Mouse (Mus musculus) kidney, postnatal 0 days (tissue): Measurements from ENCODE around the gene Cfap20. TPM values are rescaled to one million over a fixed set of nuclear protein-coding genes. Genes with fewer than 3 reads are reported as not detected.
"Not testable (repeated sequence)": the region's sequence is repeated elsewhere in the genome, so short reads cannot be mapped to it uniquely, and the experiment has no call there.

Experiments
- ATAC-seq: fragments of 200-750 bp; cut with Nextera tagmentation; replicated peaks from 2 replicates; pipeline ENCODE4 v1.8.0; 2017; ENCODE audit warnings: low read depth, moderate number of reproducible peaks, moderate TSS enrichment, moderate library complexity; ENCODE audit not compliant: low FRiP score
- DNase-seq: peaks from one replicate; pipeline ENCODE4 v3.0.0-alpha.2; 2016; ENCODE audit warnings: low spot score
- H3K27ac ChIP-seq: fragments of 300-500 bp; sonication (generic); 2 replicates; pipeline ENCODE4 v1.5.1; 2014; ENCODE audit warnings: mild to moderate bottlenecking
- H3K27me3 ChIP-seq: fragments of 300-500 bp; sonication (generic); 2 replicates; pipeline ENCODE4 v1.6.1; 2014; ENCODE audit warnings: low read length, mixed read lengths; ENCODE audit not compliant: insufficient read depth
- H3K36me3 ChIP-seq: fragments of 300-500 bp; sonication (generic); 2 replicates; pipeline ENCODE4 v1.6.1; 2014; ENCODE audit warnings: low read length, mixed read lengths; ENCODE audit not compliant: insufficient read depth
- H3K4me1 ChIP-seq: fragments of 300-500 bp; sonication (generic); replicated peaks from 2 replicates; pipeline ENCODE4 v1.6.1; 2014; ENCODE audit warnings: antibody characterized with exemption, low read length, mixed read lengths; ENCODE audit not compliant: insufficient read depth
- H3K4me2 ChIP-seq: fragments of 300-500 bp; sonication (generic); 2 replicates; pipeline ENCODE4 v1.6.1; 2014; ENCODE audit warnings: mild to moderate bottlenecking, low read length, moderate library complexity, mixed read lengths
- H3K4me3 ChIP-seq: fragments of 300-500 bp; sonication (generic); replicated peaks from 2 replicates; pipeline ENCODE4 v1.5.1; 2014; ENCODE audit warnings: low read depth, low read length
- H3K9ac ChIP-seq: fragments of 300-500 bp; sonication (generic); 2 replicates; pipeline ENCODE4 v1.6.1; 2014; ENCODE audit warnings: low read depth, low read length
- H3K9me3 ChIP-seq: fragments of 300-500 bp; sonication (generic); replicated peaks from 2 replicates; pipeline ENCODE4 v1.6.1; 2016; ENCODE audit warnings: low read length, inconsistent platforms, mixed read lengths
- CTCF ChIP-seq: IDR thresholded peaks from 2 replicates; pipeline ENCODE4 v1.5.1; 2016; ENCODE audit warnings: antibody characterized with exemption, low read depth, mild to moderate bottlenecking, moderate library complexity
- WGBS: fragments of 180-500 bp; shearing (Covaris S2); extraction: QIAGEN DNeasy Blood & Tissue Kit; methylation state at CpG from one replicate; pipeline ENCODE4 v1.1.7; 2014; 5-methylcytosine and 5-hydroxymethylcytosine counted together
- polyA plus RNA-seq: library from polyadenylated mRNA; unstranded; fragments of >200 nt; fragmentation: Nextera tagmentation; extraction: Ambion mirVana; gene quantifications from 2 replicates; pipeline ENCODE4 v1.2.1, GENCODE M21; 2015

The Cfap20 gene
- polyA plus RNA-seq, 1 experiment from 2014 or later = 126 TPM

GRCm38 (mm10) chr8:95380953-95381352 is 53.7 kb downstream of the Cfap20 start:
- H3K4me3 ChIP-seq = no peak overlapping the region
- no peak for ATAC-seq
- H3K36me3 ChIP-seq = no peaks in the 10 kb centered on the region
- no peaks in the 10 kb centered on the region for H3K9me3 ChIP-seq
- 0 out of 2 replicates have a peak, but pooled peaks cover 7% of the 10 kb centered on the region for H3K4me1 ChIP-seq
- no peak overlapping the region for H3K9ac ChIP-seq
- no peak overlapping the region for H3K4me2 ChIP-seq
- no peaks in the 10 kb centered on the region for H3K27me3 ChIP-seq
- DNase-seq = no peak
- no peak overlapping the region for H3K27ac ChIP-seq
- no peak for TF ChIP-seq CTCF

- not testable (repeated sequence) for H3K9ac ChIP-seq, DNase-seq, H3K27ac ChIP-seq, H3K4me2 ChIP-seq, H3K27me3 ChIP-seq, H3K4me1 ChIP-seq, ATAC-seq, H3K9me3 ChIP-seq, H3K4me3 ChIP-seq, H3K36me3 ChIP-seq
- WGBS = 96% methylated on average over 11 of the region's 11 CpGs
Measured at GRCm38 (mm10) chr8:95378928-95379327, 55.7 kb downstream of the Cfap20 start.

- Histone ChIP-seq H3K4me3 (no peak overlapping the region), H3K4me1 (0 out of 2 replicates have a peak, but pooled peaks cover 7% of the 10 kb centered on the region), H3K27me3 (no peaks in the 10 kb centered on the region), H3K9ac (no peak overlapping the region), H3K9me3 (no peaks in the 10 kb centered on the region), H3K36me3 (no peaks in the 10 kb centered on the region), H3K4me2 (no peak overlapping the region), H3K27ac (peak overlapping the region; percentile 28; the same call in 1 of the 2 replicates)
- 12% methylated on average over 7 of the region's 7 CpGs for WGBS
- peak; percentile 14 for DNase-seq
- ATAC-seq = peak; percentile 45; the same call in 1 of the 2 replicates
- TF ChIP-seq CTCF = no peak
Measured at GRCm38 (mm10) chr8:95377863-95378291, 56.8 kb downstream of the Cfap20 start.

GRCm38 (mm10) chr8:95377101-95377500 is 57.6 kb downstream of the Cfap20 start:
- no peaks in the 10 kb centered on the region for H3K27me3 ChIP-seq
- H3K9ac ChIP-seq = no peak overlapping the region
- no peaks in the 10 kb centered on the region for H3K9me3 ChIP-seq
- no peak overlapping the region for H3K4me2 ChIP-seq
- 0 out of 2 replicates have a peak, but pooled peaks cover 7% of the 10 kb centered on the region for H3K4me1 ChIP-seq
- DNase-seq = no peak
- ATAC-seq = no peak
- WGBS = 86% methylated on average over 4 of the region's 4 CpGs
- no peaks in the 10 kb centered on the region for H3K36me3 ChIP-seq
- TF ChIP-seq CTCF = no peak
- H3K4me3 ChIP-seq = no peak overlapping the region
- H3K27ac ChIP-seq = no peak overlapping the region

- Histone ChIP-seq H3K9ac (no peak overlapping the region), H3K4me3 (no peak overlapping the region), H3K36me3 (no peaks in the 10 kb centered on the region), H3K4me2 (no peak overlapping the region), H3K27me3 (no peaks in the 10 kb centered on the region), H3K9me3 (no peaks in the 10 kb centered on the region), H3K4me1 (0 out of 2 replicates have a peak, but pooled peaks cover 7% of the 10 kb centered on the region), H3K27ac (no peak overlapping the region)
- TF ChIP-seq CTCF = no peak
- DNase-seq (no peak), ATAC-seq (no peak)
- 69% methylated on average over 12 of the region's 12 CpGs for WGBS
Measured at GRCm38 (mm10) chr8:95376309-95376999, 58.2 kb downstream of the Cfap20 start.

- DNase-seq (no peak), ATAC-seq (no peak)
- Histone ChIP-seq H3K27me3 (no peaks in the 10 kb centered on the region), H3K9ac (no peak overlapping the region), H3K27ac (no peak overlapping the region), H3K4me1 (0 out of 2 replicates have a peak, but pooled peaks cover 7% of the 10 kb centered on the region), H3K9me3 (no peaks in the 10 kb centered on the region), H3K36me3 (no peaks in the 10 kb centered on the region), H3K4me3 (no peak overlapping the region), H3K4me2 (no peak overlapping the region)
- WGBS = 84% methylated on average over 7 of the region's 7 CpGs
- TF ChIP-seq CTCF = no peak
Measured at GRCm38 (mm10) chr8:95375374-95375930, 59.2 kb downstream of the Cfap20 start.
